Mouse (Mus musculus): Measurements from ENCODE around the gene Maip1. TPM values are rescaled to one million over a fixed set of nuclear protein-coding genes. Genes with fewer than 3 reads are reported as not detected.

The Maip1 gene
- total RNA-seq, 2 experiments from 2014 or later, result 7.0 to 8.2 TPM

- peak; percentile 78 for DNase-seq
Observed at GRCm38 (mm10) chr1:57428368-57429308, 22.5 kb downstream of the Maip1 start.

GRCm38 (mm10) chr1:57429786-57430483, 23.8 kb downstream of the Maip1 start:
- DNase-seq, result no peak

GRCm38 (mm10) chr1:57433141-57433540, 27.0 kb downstream of the Maip1 start:
- DNase-seq, result no peak

- peak; percentile 57 for DNase-seq
Observed at GRCm38 (mm10) chr1:57436408-57436807, 30.3 kb downstream of the Maip1 start.

GRCm38 (mm10) chr1:57436954-57437353, 30.8 kb downstream of the Maip1 start:
- no peak for DNase-seq

GRCm38 (mm10) chr1:57439026-57439425, 32.9 kb downstream of the Maip1 start:
- peak; percentile 53 for DNase-seq

- DNase-seq, result peak; percentile 55
Observed at GRCm38 (mm10) chr1:57440771-57441170, 34.6 kb downstream of the Maip1 start.

GRCm38 (mm10) chr1:57445679-57446078, 39.6 kb downstream of the Maip1 start:
- DNase-seq, result no peak

GRCm38 (mm10) chr1:57450241-57450640, 44.1 kb downstream of the Maip1 start:
- DNase-seq, result no peak

- no peak for DNase-seq
Observed at GRCm38 (mm10) chr1:57460305-57460940, 54.3 kb downstream of the Maip1 start.

Other genes starting within 250 kb of the Maip1 start
- 1 to 10 TPM; 2.3 to 2.5 TPM for gene 1700066M21Rik, start 28.7 kb upstream of the Maip1 start, total RNA-seq (2021)
- 1 to 10 TPM; 4.5 to 4.6 TPM for gene Tyw5, start 773 bp downstream of the Maip1 start, total RNA-seq (2021)